Mouse (Mus musculus): ENCODE measurements around the gene Dock8.

The Dock8 gene

DNA sequence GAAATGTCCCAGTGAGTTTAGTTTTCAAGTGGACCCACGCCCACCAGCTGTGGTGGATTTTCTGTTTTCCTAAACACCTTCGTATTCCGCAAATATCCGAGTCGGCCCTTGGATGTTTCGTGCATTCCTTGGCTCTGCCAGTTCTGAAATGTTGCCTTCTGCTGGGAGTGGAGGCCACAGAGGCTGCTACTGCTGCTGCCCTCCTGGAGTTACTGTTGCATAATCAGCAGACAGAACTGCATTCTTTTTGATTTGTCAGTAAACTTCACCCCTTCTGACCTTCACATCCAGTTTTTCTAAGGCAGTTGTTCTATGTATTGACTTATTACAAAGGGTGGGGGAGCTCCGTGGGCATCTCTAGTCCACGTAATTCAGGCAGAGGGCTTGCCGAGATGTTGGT is 97.0 kb downstream of the Dock8 start:
- POLR2A ChIA-PET, result interaction anchor here in 1 of 4 experiments (0.6 kb wide), 1 partner anchor 358 kb away, joined by 4 read pairs; no protein-coding TSS in a partner anchor
- CTCF ChIA-PET, result interaction anchor here in 2 of 4 experiments (0.5 kb wide), 2 partner anchors 11 to 29 kb away, joined by 4 to 12 read pairs; no protein-coding TSS in a partner anchor

DNA sequence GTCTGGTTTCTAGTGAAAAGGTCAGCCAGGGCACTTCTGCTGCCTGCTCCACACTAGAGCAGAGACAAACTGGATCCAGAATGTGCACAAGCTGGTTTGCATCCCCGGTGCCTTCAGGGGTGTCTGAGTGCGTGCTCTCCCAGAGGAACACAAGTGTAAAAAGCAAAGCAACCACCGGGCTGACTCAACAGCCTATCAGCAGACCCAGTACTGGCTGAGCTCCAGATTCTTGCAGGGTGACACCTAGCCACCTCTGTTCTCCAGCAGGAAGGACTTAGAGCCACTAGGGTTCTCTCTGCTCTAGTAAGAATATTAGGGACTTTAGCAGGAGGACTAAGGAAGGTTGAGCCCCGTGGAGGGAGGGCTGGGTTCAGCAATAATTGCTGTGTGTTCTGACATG is 97.7 kb downstream of the Dock8 start:
- CTCF ChIA-PET, result interaction anchor here in 3 of 4 experiments (0.5 to 1.1 kb wide), 4 partner anchors 10 to 1815 kb away, joined by 3 to 12 read pairs (median 4); no protein-coding TSS in a partner anchor
- POLR2A ChIA-PET, result interaction anchor here in 1 of 4 experiments (1.1 kb wide), 1 partner anchor 135 kb away, joined by 4 read pairs; the partner anchor contains the start of gene Cbwd1

DNA sequence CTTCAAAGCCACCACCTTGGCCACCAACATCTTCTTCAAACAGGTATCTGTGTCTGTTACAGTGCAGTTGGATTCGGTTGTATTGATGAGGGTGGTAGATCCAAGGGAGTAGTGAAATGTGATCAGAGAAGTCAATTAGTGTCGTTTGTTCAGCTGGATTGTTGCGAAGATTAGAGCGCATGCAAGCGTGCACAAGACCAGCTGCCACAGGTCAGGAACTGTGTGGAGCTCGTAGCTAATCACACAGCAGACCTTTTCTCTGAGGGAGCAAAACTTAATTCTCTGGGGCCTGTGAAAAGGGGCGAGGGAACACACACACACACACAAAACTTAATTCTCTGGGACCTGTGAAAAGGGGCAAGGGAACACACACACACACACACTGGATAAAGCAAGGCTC is 98.2 kb downstream of the Dock8 start:
- CTCF ChIA-PET, result interaction anchor here in 2 of 4 experiments (0.6 to 1.1 kb wide), 2 partner anchors 10 kb away, joined by 3 to 4 read pairs; no protein-coding TSS in a partner anchor
- POLR2A ChIA-PET, result interaction anchor here in 1 of 4 experiments (1.1 kb wide), 1 partner anchor 136 kb away, joined by 4 read pairs; the partner anchor contains the start of gene Cbwd1

DNA sequence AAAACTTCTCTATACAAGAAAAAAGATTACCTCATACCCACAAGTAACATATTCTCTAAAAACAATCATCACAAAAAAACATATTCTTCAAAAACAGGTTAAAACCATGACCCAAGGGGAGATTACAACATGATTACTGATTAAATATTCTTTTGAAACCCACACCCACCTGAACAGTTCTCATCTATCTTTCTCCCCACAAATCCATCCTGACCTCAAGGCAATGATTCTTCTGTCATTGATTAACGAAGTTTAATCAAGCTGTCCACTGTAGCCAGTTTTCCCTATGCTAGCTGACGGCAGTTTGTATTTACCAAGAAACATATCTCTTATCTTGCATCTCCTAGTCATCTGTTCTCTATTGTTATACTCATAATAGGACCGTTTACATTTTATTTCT is 98.6 kb downstream of the Dock8 start:
- CTCF ChIA-PET, result interaction anchor here in 1 of 4 experiments (0.6 kb wide), 1 partner anchor 53 kb away, joined by 3 read pairs; no protein-coding TSS in a partner anchor

DNA sequence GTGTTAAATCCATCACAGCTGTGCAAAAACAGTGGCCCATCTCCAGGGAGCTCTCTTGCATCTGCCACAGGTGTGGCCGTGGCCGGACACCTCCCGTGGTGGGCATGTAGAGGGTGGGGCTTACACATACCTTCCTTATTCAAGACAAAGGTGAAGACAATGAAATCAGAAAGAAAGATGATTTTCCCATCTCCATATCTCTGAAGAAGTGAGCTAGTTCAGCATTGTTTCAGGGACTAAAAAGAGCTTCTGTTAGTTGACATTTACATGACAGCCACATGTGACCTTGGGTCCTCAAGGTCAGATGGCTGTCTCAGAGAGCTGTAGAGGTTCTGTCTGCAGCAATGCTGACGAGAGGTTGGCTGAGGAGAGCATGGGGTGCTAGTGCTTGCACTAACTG is 99.6 kb downstream of the Dock8 start:
- POLR2A ChIA-PET, result interaction anchor here in 3 of 4 experiments (0.5 to 1.3 kb wide), 4 partner anchors 8 to 607 kb away, joined by 3 to 5 read pairs (median 4); partner anchors contain the start of genes Cbwd1 (in 1 of the 3) and Kank1 (in 1 of the 3)

More for the DNA sequence above, 98.6 kb downstream of the Dock8 start:
- POLR2A ChIA-PET, result no interaction called here

DNA sequence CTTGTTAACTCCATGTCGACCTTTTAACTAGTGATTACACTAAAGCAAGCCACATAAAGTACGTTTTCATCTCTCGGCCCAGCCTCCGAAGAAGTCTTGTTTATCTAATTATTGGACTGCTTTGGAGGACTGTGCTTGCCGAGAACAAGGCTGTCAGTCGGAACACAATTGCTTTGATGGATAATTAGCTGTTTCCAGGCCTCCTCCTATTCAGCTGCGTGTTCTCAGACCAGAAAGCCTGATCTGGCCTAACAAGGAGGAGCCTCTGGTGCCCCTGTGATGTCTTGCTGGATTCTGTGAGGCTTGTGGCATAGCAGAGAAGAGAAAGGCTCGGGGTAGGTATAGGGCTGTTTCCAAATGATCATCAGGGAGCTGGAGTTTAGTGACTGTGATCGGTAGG is 106.3 kb downstream of the Dock8 start:
- POLR2A ChIA-PET, result interaction anchor here in 2 of 4 experiments (0.6 kb wide), 2 partner anchors 31 to 346 kb away, joined by 3 to 4 read pairs; no protein-coding TSS in a partner anchor
- CTCF ChIA-PET, result interaction anchor here (0.7 to 1.1 kb wide), 5 partner anchors 144 to 530 kb away, joined by 3 to 9 read pairs (median 4); partner anchors contain the start of gene Cbwd1 (in 1 of the 4)

More for the DNA sequence above, 99.6 kb downstream of the Dock8 start:
- CTCF ChIA-PET, result interaction anchor here in 3 of 4 experiments (0.5 to 1.3 kb wide), 6 partner anchors 9 to 813 kb away, joined by 3 to 9 read pairs (median 4); partner anchors contain the start of gene Cbwd1 (in 2 of the 3)

DNA sequence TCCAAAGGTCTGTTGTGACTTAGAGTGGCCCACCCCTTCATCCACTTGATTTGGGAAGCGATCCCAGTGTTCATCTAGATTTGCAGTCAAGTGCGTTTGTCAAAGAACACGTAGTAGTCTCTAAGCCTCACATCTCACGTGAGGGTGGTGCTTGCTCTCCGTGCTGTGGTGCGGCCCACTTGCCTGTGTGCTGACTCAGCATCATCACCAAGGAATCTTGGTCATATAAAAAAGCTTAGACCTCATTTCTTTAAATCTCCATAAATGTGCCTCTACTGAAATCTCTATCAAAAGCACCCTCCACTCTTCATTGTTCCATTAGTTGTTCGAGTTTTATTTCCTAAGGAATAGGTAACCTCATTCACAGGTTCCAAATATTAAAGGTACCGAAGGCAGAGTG is 107.0 kb downstream of the Dock8 start:
- ChIA-PET CTCF (interaction anchor here in 3 of 4 experiments (0.5 to 1.8 kb wide), 7 partner anchors 16 to 345 kb away, joined by 3 to 19 read pairs (median 5); partner anchors contain the start of genes Cbwd1 (in 2 of the 3) and Kank1 (in 1 of the 3)), POLR2A (interaction anchor here in 1 of 4 experiments (0.6 to 1.4 kb wide), 2 partner anchors 7 to 31 kb away, joined by 3 to 4 read pairs; no protein-coding TSS in a partner anchor)

DNA sequence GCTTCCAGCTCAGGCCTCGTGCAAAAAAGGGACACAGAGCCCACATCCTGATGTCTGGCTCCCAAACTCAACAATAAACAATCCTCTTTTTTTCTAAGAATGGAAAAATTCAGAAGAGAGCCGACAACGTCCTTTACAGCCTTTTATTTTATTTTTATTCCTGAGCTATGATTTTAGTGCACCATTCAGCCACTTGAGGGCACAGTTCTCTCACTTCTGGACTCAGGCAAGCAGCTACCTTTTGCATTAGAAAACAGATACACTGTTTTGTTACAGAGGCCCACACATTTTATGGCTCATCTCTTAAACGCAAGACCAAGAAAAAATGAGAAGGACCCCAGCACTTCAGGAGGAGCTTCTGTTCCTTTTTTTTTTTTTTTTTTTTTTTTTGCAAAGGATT is 108.1 kb downstream of the Dock8 start:
- CTCF ChIA-PET, result interaction anchor here (0.5 to 1.8 kb wide), 62 partner anchors 8 to 581 kb away, joined by 3 to 32 read pairs (median 4); partner anchors contain the start of genes Cbwd1 (in 2 of the 4), Kank1 (in 2 of the 4) and Dmrt2 (in 1 of the 4)
- POLR2A ChIA-PET, result interaction anchor here (0.6 to 1.4 kb wide), 19 partner anchors 8 to 1302 kb away, joined by 3 to 17 read pairs (median 3); partner anchors contain the start of gene Cbwd1 (in 2 of the 4)

DNA sequence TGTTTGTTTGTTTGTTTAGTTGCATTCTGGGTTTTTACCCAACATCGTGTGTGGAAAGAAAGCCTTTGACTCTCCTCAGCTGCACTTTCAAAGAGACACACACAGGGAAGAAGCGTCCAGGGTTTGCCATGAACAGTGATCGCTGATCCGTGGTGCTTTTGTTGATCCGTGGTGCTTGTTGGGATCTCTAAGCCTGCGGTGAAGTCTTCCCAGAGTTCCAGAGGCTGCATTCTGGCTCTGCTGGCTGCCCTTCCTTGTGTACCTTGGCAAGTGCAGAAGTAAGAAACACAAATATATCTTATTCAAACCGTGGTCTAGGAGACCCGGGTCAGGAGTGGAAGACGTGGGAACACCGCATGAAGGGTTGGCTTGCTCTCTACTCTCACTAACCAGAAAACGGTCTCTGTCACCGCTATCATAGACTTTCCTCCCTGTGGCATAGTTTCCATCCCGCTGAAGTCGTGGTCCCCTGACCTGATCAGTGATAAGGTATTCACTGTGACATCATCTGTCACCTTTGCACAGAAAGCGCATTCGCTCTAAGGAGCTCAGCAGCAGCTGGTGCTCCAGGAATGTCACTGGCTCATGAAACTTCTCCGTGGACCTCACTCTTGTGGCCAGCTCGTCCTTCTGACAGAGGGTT is 112.4 kb downstream of the Dock8 start:
- POLR2A ChIA-PET, result interaction anchor here in 2 of 4 experiments (0.6 to 0.7 kb wide), 2 partner anchors 9 to 161 kb away, joined by 3 to 4 read pairs; no protein-coding TSS in a partner anchor

DNA sequence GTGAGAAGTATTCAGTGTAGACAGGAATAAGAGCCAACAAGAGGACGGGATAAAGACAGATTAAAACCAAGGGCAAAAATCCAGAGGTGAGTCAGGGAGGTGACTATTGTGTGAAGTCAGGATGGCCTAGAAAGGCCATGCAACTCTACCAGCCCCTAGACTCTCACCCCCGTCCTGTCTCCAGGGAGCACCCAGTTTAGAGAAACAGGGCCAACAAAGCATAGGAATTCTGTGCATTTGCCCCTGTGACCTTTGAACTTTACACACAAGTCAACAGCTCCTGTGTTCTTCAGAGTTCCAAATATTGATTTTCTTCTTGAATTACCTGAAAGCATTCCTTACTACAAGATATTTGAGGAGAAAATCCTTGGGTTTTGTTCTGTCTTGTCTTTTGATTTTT is 117.6 kb downstream of the Dock8 start:
- ChIA-PET POLR2A (no interaction called here), CTCF (interaction anchor here in 1 of 4 experiments (0.7 kb wide), 1 partner anchor 156 kb away, joined by 6 read pairs; the partner anchor contains the start of gene Cbwd1)

More for the DNA sequence above, 112.4 kb downstream of the Dock8 start:
- CTCF ChIA-PET, result interaction anchor here in 3 of 4 experiments (0.6 to 1.5 kb wide), 3 partner anchors 16 to 524 kb away, joined by 3 to 4 read pairs (median 4); no protein-coding TSS in a partner anchor

DNA sequence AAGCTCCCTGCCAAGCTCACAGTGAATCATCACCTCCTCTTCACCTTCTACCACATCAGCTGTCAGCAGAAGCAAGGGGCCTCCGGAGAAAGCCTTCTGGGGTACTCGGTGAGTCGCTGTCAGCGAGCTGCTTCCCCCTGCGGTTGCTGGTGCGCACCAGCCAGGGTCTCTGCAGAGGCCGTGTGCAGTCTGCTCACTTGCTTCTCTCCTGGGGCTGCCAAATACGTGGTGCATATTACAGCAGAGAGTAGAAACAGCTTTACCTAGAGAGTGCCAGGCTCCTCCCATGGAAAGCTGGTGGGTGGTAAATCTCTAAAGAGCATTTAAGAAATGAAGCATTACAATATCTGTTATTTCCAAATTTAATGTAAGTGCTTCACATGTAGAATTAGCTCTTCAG is 123.1 kb downstream of the Dock8 start:
- CTCF ChIA-PET, result interaction anchor here in 3 of 4 experiments (0.5 to 2.4 kb wide), 6 partner anchors 15 to 329 kb away, joined by 3 to 11 read pairs (median 3); no protein-coding TSS in a partner anchor
- POLR2A ChIA-PET, result no interaction called here

DNA sequence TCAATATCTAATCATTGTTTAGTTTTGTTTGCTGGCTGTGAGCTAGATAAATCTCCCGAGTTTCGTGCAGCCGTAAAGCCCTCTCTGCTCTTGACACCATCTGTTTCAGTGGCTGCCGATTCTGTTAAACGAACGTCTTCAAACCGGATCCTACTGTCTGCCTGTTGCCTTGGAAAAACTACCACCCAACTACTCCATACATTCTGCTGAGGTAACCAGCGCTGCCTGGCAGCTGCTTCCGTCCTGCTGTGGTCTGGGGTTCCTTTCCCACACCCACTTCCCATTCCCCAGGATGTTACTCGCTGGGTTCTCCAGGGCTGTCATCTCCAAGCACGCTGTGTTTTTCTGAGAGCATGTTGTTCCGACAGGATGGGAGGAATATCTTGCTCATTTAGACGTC is 123.7 kb downstream of the Dock8 start:
- POLR2A ChIA-PET, result no interaction called here

DNA sequence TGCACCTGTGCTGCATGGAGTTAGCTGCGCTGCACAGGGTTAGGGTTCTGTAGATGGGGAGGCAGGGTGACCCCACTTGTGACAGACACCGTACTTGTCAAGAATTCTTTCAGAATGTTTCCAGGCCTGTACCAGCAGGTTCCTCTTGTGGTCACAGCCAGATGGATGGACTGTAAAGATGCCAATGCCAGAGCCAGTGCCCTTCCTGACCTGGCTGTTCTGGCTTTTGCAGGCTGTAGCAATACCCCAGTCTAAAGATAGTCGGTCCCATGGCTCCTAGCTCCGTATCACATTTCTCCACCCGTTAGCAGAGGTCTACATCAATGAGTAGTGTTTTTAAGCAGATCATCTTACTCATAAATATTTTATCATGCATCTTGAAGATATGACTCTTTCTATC is 124.1 kb downstream of the Dock8 start:
- CTCF ChIA-PET, result interaction anchor here in 1 of 4 experiments (0.6 to 2.4 kb wide), 3 partner anchors 14 to 328 kb away, joined by 3 to 11 read pairs (median 6); no protein-coding TSS in a partner anchor

More for the DNA sequence above, 123.7 kb downstream of the Dock8 start:
- CTCF ChIA-PET, result interaction anchor here in 3 of 4 experiments (0.6 to 2.4 kb wide), 7 partner anchors 13 to 328 kb away, joined by 3 to 11 read pairs (median 3); no protein-coding TSS in a partner anchor

DNA sequence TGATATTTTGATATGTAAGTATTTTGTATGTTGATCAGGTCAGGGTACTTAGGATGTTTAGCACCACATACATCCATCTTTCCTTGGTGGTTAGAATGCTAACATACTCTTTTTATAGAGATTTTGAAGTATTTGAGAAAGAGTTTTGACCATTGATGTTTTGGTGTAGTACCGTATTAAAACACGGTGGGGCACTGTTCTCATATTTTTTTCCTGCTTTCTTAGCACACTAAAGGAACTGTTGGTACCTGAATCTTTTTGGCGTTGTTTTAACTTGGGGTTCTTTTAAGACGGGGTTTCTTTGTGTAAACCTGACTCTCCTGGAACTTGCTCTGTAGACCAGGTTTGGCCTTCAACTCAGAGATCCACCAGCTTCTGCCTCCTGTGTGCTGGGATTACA is 133.0 kb downstream of the Dock8 start:
- ChIA-PET CTCF (interaction anchor here in 3 of 4 experiments (0.6 to 1.7 kb wide), 7 partner anchors 25 to 344 kb away, joined by 3 to 7 read pairs (median 3); partner anchors contain the start of gene Cbwd1 (in 1 of the 3)), POLR2A (interaction anchor here in 2 of 4 experiments (0.6 to 1.1 kb wide), 3 partner anchors 65 to 272 kb away, joined by 3 to 6 read pairs (median 3); no protein-coding TSS in a partner anchor)

More for the DNA sequence above, 124.1 kb downstream of the Dock8 start:
- POLR2A ChIA-PET, result no interaction called here

DNA sequence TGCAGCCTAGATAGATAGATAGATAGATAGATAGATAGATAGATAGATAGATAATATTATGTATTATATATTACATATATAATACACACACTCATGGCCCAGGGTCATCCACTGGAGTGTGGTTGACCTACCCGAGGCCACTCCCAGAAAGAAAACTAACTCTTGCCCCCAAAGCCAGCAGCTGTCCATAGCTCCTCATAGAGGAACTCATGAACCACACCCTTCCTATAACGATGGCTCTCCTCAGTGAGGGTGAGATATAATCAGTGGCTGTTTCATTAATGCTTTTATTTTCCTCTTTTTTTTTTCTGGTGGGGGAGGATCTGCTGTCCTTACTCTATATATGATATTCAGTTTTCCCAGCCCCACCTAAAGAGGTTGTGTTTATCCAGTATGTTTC is 134.6 kb downstream of the Dock8 start:
- POLR2A ChIA-PET, result no interaction called here
- CTCF ChIA-PET, result interaction anchor here in 1 of 4 experiments (1.0 kb wide), 1 partner anchor 317 kb away, joined by 4 read pairs; no protein-coding TSS in a partner anchor

DNA sequence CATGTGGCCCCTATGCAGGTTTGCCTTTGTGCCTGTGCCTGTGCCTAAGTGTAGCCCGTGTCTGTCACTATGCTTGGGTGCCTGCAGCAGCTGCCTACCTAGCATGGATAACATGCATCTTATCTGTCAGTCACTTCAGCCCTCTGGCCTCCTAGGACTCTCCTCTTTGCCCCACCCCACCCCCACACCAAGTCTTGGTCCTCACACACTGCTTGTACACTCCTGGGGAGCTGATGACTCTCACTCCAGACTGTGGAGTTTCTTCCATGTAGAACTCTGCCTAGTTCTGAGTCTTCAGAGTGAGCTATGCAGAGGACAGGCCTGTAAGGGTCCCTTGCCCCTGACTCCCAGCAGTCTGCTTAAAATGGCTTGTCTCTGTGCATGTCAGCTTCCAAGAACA is 136.8 kb downstream of the Dock8 start:
- ChIA-PET POLR2A (no interaction called here), CTCF (interaction anchor here (0.5 to 1.5 kb wide), 4 partner anchors 28 to 198 kb away, joined by 3 to 6 read pairs (median 4); partner anchors contain the start of gene Cbwd1 (in 1 of the 4))

DNA sequence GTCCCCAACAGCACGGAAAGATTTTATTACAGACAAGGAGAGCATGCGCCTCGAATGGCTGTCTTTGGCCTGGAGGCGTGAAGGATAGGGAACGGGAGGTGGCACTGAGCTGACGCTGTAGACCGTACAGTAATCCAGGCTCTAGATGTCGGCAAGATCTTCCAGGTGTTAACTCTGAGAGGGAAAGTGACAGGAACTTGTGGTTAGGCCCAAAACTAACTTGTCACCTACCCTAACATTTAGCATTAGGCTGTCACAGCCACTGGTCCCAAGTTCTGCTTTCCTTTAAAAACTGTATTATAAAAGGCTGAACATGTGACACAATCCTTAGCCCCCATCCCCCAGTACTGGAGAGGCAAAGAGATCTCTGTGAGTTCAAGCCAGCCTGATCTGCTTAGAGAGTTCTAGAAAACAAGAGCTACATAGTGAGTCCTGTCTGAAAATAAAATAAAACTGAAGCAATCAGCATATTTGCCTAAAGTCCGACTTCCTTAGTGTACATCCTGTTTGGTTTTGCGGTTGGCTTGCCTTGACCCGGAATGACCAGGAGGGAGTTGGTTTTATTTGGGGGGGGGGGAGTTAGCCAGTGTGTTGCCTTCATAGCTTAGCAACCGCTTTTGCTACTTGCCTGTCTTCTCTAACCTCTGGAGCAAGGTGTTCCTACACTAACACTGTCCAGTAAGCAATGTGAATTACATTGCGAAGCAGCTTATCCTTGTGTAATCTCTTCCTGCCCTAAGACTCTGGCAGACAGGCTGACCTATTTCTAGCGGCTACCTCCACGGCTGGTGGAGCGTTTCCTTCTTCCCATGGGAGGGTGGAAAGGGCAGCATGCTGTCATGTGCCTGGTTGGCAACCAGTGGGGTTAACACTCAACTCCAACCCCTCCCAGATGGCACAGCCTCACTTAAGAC is 138.8 kb downstream of the Dock8 start:
- CTCF ChIA-PET, result interaction anchor here in 2 of 4 experiments (0.6 to 0.7 kb wide), 2 partner anchors 243 to 307 kb away, joined by 5 to 9 read pairs; no protein-coding TSS in a partner anchor
- POLR2A ChIA-PET, result interaction anchor here in 2 of 4 experiments (0.6 to 0.7 kb wide), 3 partner anchors 29 to 635 kb away, joined by 3 to 5 read pairs (median 3); no protein-coding TSS in a partner anchor

Data from embryonic stem cell, embryonic (primary cell).